Mouse (Mus musculus): ENCODE data around the gene Cadm4. TPM values are rescaled to one million over a fixed set of nuclear protein-coding genes. Genes with fewer than 3 reads are reported as not detected.

Gene Cadm4
- polyA plus RNA-seq (2014; fragmentation: Nextera tagmentation; extraction: Ambion mirVana) = 26.3 and 29.0 TPM in 2 replicates

DNA sequence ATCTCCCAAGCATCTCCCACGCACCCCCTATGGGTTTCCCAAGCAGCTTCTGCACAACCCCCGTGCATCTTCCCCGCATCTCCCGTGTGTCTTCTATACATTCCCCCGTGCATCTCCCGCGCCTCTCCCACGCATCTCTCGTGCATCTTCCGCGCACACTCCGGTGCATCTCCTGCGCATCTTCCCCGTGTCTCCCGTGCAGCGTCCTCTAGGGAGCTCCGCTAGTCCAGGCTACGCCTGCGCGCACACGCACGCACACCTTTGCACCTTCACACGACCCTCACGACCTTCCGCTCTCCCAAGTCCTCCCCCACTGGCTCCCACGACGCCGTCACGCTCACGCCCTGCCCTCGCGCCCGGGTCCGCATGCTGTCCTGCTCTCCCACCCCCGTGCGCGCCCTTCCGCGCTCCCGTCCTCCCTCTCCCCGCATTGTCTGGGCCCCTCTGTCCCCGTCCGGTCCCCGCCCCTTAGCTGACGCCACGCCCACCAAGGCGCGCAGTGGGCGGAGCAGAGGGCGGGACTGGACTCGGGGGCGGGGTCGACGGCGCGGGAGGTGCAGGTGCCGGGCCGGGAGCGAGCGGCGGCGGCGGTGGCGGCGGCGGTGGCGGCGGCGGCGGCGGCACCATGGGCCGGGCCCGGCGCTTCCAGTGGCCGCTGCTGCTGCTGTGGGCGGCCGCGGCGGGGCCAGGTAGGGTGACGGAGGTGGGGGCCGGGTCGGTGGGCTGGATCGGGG lies at the start of gene Cadm4:
TSS of gene Cadm4 (plus strand) at position 550 of the 734 bp plus-strand sequence.
- Histone ChIP-seq H3K4me2 (ENCODE audit: low read length) (peak within 1 kb of the TSS; percentile 90), H3K4me1 (ENCODE audit: control insufficient read depth, insufficient read depth, low read length) (peaks cover 33% of the 10 kb centered on the region), H3K9ac (ENCODE audit: low read length) (peak within 1 kb of the TSS; percentile 95), H3K27ac (ENCODE audit: low read depth, low read length) (peak within 1 kb of the TSS; percentile 80), H3K27me3 (replicated peaks; ENCODE audit: control insufficient read depth, insufficient read depth, low read length) (no peaks in the 10 kb centered on the region), H3K9me3 (replicated peaks; ENCODE audit: control insufficient read depth, low read length) (no peaks in the 10 kb centered on the region), H3K36me3 (ENCODE audit: control insufficient read depth, insufficient read depth, low read length) (no peaks in the 10 kb centered on the region), H3K4me3 (ENCODE audit: low read depth, low read length) (peak within 1 kb of the TSS; percentile 75)
- under 1% methylated on average over 70 of the region's 83 CpGs for WGBS
- peak; percentile 91 for DNase-seq (ENCODE audit: low spot score)
- ATAC-seq = peak; percentile 89

DNA sequence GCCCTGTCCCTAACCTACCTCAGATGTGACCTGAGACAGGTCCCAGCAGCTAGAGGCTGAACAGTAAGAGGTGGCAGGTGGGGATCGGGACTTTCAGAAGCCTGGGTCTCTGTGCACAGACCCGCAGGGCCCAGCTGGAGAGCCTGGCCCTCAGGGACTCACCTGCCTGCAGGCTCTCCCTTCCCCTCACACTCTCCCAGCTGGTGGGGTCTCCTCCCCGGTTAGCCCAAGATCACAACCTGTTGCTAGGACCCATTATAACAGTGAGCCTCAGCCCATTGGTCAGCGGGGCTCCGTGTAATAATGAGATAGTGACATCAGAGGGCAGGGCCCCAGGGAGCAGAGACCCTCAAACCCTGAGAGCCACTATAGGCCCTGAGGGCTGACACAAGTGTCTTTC lies 46.5 kb upstream of the Cadm4 start:
- Histone ChIP-seq H3K9me3 (replicated peaks; ENCODE audit: control insufficient read depth, low read length) (no peaks in the 10 kb centered on the region), H3K27ac (ENCODE audit: low read depth, low read length) (no peak overlapping the region), H3K4me2 (ENCODE audit: low read length) (no peak overlapping the region), H3K36me3 (ENCODE audit: control insufficient read depth, insufficient read depth, low read length) (no peaks in the 10 kb centered on the region), H3K4me1 (ENCODE audit: control insufficient read depth, insufficient read depth, low read length) (no peaks in the 10 kb centered on the region), H3K4me3 (ENCODE audit: low read depth, low read length) (no peak overlapping the region), H3K9ac (ENCODE audit: low read length) (no peak overlapping the region), H3K27me3 (replicated peaks; ENCODE audit: control insufficient read depth, insufficient read depth, low read length) (no peaks in the 10 kb centered on the region)
- DNase-seq (ENCODE audit: low spot score) = no peak
- WGBS = 80% methylated on average over 5 of the region's 5 CpGs
- no peak for ATAC-seq

DNA sequence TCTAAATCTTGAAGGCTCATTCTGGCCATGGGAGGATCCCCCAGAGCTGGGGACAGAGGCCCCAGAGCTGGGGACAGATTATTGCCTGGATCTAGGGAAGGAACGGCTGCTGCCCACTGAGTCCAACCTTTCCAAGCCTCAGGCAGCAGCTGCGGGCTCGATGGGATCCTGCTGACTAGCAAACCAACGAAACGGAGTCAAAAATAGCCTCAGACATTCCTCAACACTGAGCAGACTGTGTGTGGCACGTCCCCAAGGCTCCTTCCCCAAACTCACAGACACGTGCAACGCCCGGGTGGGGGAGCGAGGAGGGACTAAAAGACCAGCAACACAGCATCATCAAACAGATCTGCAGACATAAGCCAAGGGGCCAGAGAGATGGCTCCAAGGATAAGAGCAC lies 43.8 kb upstream of the Cadm4 start:
- Histone ChIP-seq H3K4me2 (ENCODE audit: low read length) (no peak overlapping the region), H3K9me3 (replicated peaks; ENCODE audit: control insufficient read depth, low read length) (no peaks in the 10 kb centered on the region), H3K36me3 (ENCODE audit: control insufficient read depth, insufficient read depth, low read length) (no peaks in the 10 kb centered on the region), H3K4me1 (ENCODE audit: control insufficient read depth, insufficient read depth, low read length) (no peaks in the 10 kb centered on the region), H3K4me3 (ENCODE audit: low read depth, low read length) (no peak overlapping the region), H3K27me3 (replicated peaks; ENCODE audit: control insufficient read depth, insufficient read depth, low read length) (no peaks in the 10 kb centered on the region), H3K9ac (ENCODE audit: low read length) (no peak overlapping the region), H3K27ac (ENCODE audit: low read depth, low read length) (no peak overlapping the region)
- 78% methylated on average over 10 of the region's 10 CpGs for WGBS
- DNase-seq (ENCODE audit: low spot score) = no peak
- no peak for ATAC-seq

DNA sequence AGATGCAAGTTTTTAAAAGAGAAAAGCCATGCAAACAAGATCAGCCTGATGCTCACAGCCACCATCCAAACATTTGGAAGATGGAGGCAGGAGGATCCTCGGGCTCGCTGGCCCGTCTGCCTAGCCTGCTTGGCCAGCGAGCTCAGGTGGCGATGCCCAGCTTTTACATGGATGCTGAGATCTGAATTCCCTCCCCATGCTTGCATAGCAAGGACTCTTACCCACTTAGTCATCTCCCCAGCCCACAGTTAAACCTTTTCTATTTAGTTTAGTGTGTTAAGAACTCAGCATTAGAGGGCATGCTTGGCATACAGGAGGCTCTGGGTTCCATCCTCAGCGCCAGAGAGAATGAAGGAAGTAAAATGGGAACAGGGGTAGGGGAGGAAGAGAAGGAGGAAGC lies 42.6 kb upstream of the Cadm4 start:
- WGBS = 82% methylated on average over 6 of the region's 6 CpGs

DNA sequence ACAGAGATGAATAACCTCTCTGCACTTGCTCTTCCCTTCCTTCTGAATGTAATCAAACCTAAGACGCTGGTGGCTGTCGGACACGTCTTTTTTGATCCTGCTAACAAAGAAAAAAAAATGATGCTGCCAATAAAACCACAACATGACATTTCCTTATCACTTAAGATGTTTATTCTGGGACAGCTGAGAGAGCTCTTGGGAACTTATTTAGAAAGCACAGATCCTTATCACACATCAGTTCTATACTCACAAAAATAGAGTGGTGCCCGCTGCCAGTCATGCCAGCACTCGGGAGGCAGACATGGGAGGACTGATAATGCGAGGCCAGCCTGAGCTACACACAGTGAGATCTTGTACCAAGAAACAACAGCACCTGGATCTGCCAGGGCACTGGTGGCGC lies 41.9 kb upstream of the Cadm4 start:
- H3K4me1 ChIP-seq (ENCODE audit: control insufficient read depth, insufficient read depth, low read length) = no peaks in the 10 kb centered on the region
- ATAC-seq (no peak), DNase-seq (ENCODE audit: low spot score) (no peak)
- no peak overlapping the region for H3K9ac ChIP-seq (ENCODE audit: low read length)
- H3K4me3 ChIP-seq (ENCODE audit: low read depth, low read length) = no peak overlapping the region
- no peaks in the 10 kb centered on the region for H3K27me3 ChIP-seq (replicated peaks; ENCODE audit: control insufficient read depth, insufficient read depth, low read length)
- no peak overlapping the region for H3K4me2 ChIP-seq (ENCODE audit: low read length)
- H3K36me3 ChIP-seq (ENCODE audit: control insufficient read depth, insufficient read depth, low read length) = no peaks in the 10 kb centered on the region
- no peak overlapping the region for H3K27ac ChIP-seq (ENCODE audit: low read depth, low read length)
- WGBS = 76% methylated on average over 7 of the region's 7 CpGs
- no peaks in the 10 kb centered on the region for H3K9me3 ChIP-seq (replicated peaks; ENCODE audit: control insufficient read depth, low read length)

More for the DNA sequence above, 42.6 kb upstream of the Cadm4 start:
- H3K27me3 ChIP-seq (replicated peaks; ENCODE audit: control insufficient read depth, insufficient read depth, low read length) = no peaks in the 10 kb centered on the region
- no peak overlapping the region for H3K4me2 ChIP-seq (ENCODE audit: low read length)
- DNase-seq (ENCODE audit: low spot score) = no peak
- no peak overlapping the region for H3K4me3 ChIP-seq (ENCODE audit: low read depth, low read length)
- no peaks in the 10 kb centered on the region for H3K36me3 ChIP-seq (ENCODE audit: control insufficient read depth, insufficient read depth, low read length)
- H3K27ac ChIP-seq (ENCODE audit: low read depth, low read length) = no peak overlapping the region
- no peak overlapping the region for H3K9ac ChIP-seq (ENCODE audit: low read length)
- ATAC-seq = no peak
- no peaks in the 10 kb centered on the region for H3K9me3 ChIP-seq (replicated peaks; ENCODE audit: control insufficient read depth, low read length)
- no peaks in the 10 kb centered on the region for H3K4me1 ChIP-seq (ENCODE audit: control insufficient read depth, insufficient read depth, low read length)

DNA sequence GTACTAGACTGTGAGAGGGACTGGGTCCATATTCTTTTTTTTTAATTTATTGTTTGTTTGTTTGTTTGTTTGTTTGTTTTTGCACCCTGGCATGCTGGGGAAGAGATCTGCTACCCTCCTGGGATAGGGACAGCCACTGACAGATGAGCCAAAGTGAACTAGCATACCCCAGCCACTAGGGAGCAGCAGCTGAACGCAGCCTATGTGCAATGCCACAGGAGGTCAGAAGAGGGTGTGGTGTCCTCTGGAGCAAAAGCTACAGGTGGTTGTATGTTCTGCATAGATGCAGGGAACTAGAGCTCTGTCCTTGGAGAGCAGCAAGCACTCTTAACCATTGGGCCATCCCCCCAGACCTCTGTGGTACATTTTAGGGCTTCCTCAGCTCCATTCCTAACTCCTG lies 40.0 kb upstream of the Cadm4 start:
- 6% methylated on average over 1 of the region's 1 CpGs for whole genome bisulfite sequencing
- ATAC-seq = no peak
- H3K27ac ChIP-seq (ENCODE audit: low read depth, low read length) = no peak overlapping the region
- H3K9me3 ChIP-seq (replicated peaks; ENCODE audit: control insufficient read depth, low read length) = no peaks in the 10 kb centered on the region
- DNase-seq (ENCODE audit: low spot score) = peak; percentile 34
- no peaks in the 10 kb centered on the region for H3K27me3 ChIP-seq (replicated peaks; ENCODE audit: control insufficient read depth, insufficient read depth, low read length)
- H3K9ac ChIP-seq (ENCODE audit: low read length) = no peak overlapping the region
- H3K4me3 ChIP-seq (ENCODE audit: low read depth, low read length) = no peak overlapping the region
- H3K4me2 ChIP-seq (ENCODE audit: low read length) = no peak overlapping the region
- no peaks in the 10 kb centered on the region for H3K4me1 ChIP-seq (ENCODE audit: control insufficient read depth, insufficient read depth, low read length)
- H3K36me3 ChIP-seq (ENCODE audit: control insufficient read depth, insufficient read depth, low read length) = no peaks in the 10 kb centered on the region

DNA sequence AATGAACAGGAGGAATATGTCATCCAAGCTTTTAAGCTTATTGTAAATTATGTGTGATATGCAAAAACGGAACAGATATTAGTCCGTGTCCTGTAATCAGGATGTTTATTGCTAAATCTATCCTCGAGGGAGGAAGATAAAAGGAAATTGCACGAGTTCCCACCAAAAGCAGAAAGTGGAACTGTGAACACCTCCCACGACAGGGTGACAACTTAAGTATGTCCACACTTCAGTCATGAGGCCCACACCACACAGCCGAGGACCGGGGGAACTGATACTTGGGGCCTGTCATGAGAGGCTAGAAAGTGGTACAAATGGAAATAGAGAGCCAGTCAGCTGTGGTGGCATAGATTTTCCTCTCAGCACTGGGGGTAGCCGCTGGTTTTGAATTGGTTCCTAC lies 39.5 kb upstream of the Cadm4 start:
- H3K9me3 ChIP-seq (replicated peaks; ENCODE audit: control insufficient read depth, low read length) = no peaks in the 10 kb centered on the region
- no peak overlapping the region for H3K27ac ChIP-seq (ENCODE audit: low read depth, low read length)
- H3K4me2 ChIP-seq (ENCODE audit: low read length) = no peak overlapping the region
- no peaks in the 10 kb centered on the region for H3K27me3 ChIP-seq (replicated peaks; ENCODE audit: control insufficient read depth, insufficient read depth, low read length)
- ATAC-seq (no peak), DNase-seq (ENCODE audit: low spot score) (no peak)
- no peaks in the 10 kb centered on the region for H3K36me3 ChIP-seq (ENCODE audit: control insufficient read depth, insufficient read depth, low read length)
- H3K9ac ChIP-seq (ENCODE audit: low read length) = no peak overlapping the region
- no peaks in the 10 kb centered on the region for H3K4me1 ChIP-seq (ENCODE audit: control insufficient read depth, insufficient read depth, low read length)
- WGBS = 80% methylated on average over 8 of the region's 8 CpGs
- no peak overlapping the region for H3K4me3 ChIP-seq (ENCODE audit: low read depth, low read length)

DNA sequence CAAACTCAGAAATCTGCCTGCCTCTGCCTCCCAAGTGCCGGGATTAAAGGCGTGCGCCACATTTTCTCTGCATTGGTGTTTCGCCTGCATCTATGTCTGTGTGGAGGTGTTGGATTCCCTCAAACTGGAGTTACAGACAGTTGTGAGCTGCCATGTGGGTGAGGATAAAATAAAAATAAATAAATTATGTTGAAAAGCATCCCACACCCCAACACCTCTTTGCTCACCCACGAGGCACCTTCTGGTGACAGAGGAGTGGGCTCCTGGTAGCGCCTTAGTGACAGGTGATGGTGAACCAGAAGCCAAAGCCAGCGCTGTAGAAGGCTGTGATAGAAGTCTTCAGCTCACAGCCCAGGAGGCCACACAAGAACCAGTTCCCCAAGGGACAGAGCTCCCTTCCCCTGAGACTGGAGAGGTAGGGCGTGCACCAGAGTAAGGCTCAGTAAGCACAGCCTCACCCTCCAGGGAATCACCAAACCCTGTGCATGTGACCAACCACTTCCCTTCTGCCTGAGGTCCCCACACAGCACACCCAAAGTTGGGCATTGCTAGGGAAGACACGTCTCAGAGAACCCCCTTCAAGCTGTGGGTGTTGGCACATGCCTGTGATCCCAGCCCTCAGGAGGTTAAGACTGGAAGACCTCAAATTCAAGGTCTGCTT lies 36.4 kb upstream of the Cadm4 start:
- H3K27ac ChIP-seq (ENCODE audit: low read depth, low read length) = no peak overlapping the region
- H3K9me3 ChIP-seq (replicated peaks; ENCODE audit: control insufficient read depth, low read length) = no peaks in the 10 kb centered on the region
- ATAC-seq (no peak), DNase-seq (ENCODE audit: low spot score) (no peak)
- H3K27me3 ChIP-seq (replicated peaks; ENCODE audit: control insufficient read depth, insufficient read depth, low read length) = no peaks in the 10 kb centered on the region
- H3K36me3 ChIP-seq (ENCODE audit: control insufficient read depth, insufficient read depth, low read length) = no peaks in the 10 kb centered on the region
- H3K9ac ChIP-seq (ENCODE audit: low read length) = no peak overlapping the region
- H3K4me2 ChIP-seq (ENCODE audit: low read length) = no peak overlapping the region
- H3K4me3 ChIP-seq (ENCODE audit: low read depth, low read length) = no peak overlapping the region
- no peaks in the 10 kb centered on the region for H3K4me1 ChIP-seq (ENCODE audit: control insufficient read depth, insufficient read depth, low read length)
- 91% methylated on average over 9 of the region's 9 CpGs for WGBS

DNA sequence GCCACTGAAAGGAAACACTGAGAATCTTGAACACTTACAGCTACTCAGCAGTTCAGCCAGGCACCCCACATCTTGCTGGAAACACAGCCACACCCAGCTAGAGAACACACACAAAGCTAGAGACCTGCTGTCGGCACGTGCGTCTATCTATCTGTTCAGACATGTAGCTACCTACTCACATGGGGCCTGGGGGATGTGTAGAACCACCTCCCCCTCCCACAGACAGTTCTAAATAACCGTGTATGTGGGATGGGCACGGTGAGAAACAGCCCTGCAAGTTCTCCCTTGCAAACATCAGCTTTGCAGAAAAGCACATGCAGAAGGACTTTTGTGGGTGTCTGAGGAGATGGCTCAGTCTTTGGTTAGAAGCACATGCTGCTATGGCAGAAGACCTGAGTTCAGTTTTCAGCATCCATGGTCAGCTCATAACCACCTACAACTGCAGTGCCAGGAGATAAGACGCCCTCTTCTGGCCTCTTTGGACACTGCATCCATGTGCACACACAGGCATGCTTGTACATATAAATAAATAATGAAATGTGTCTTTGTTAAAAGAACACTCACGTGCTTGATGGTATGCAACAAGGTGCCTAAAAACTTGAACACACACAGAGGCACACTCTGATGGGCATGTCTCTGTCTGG lies 35.0 kb upstream of the Cadm4 start:
- no peak overlapping the region for H3K27ac ChIP-seq (ENCODE audit: low read depth, low read length)
- WGBS = 83% methylated on average over 7 of the region's 7 CpGs
- H3K4me1 ChIP-seq (ENCODE audit: control insufficient read depth, insufficient read depth, low read length) = no peaks in the 10 kb centered on the region
- no peak overlapping the region for H3K4me2 ChIP-seq (ENCODE audit: low read length)
- no peak overlapping the region for H3K9ac ChIP-seq (ENCODE audit: low read length)
- no peak overlapping the region for H3K4me3 ChIP-seq (ENCODE audit: low read depth, low read length)
- DNase-seq (ENCODE audit: low spot score) (no peak), ATAC-seq (no peak)
- H3K9me3 ChIP-seq (replicated peaks; ENCODE audit: control insufficient read depth, low read length) = no peaks in the 10 kb centered on the region
- H3K27me3 ChIP-seq (replicated peaks; ENCODE audit: control insufficient read depth, insufficient read depth, low read length) = no peaks in the 10 kb centered on the region
- H3K36me3 ChIP-seq (ENCODE audit: control insufficient read depth, insufficient read depth, low read length) = no peaks in the 10 kb centered on the region
